Mouse (Mus musculus) gastrocnemius, adult 18-20 months (tissue): ENCODE data around the gene Prdx5. TPM values are rescaled to one million over a fixed set of nuclear protein-coding genes. Genes with fewer than 3 reads are reported as not detected.
"Not testable (repeated sequence)": the region's sequence is repeated elsewhere in the genome, so short reads cannot be mapped to it uniquely, and the experiment has no call there.

Source experiments
- DNase-seq: peaks from one replicate; pipeline ENCODE4 v3.0.0; 2021; ENCODE audit warnings: low spot score
- total RNA-seq, 2 experiments: library from RNA; stranded (reverse); gene quantifications; 2 replicates each; pipeline ENCODE4 v1.2.3; 2021

The Prdx5 gene
- total RNA-seq, 2 experiments from 2014 or later, result 219 to 239 TPM

DNA sequence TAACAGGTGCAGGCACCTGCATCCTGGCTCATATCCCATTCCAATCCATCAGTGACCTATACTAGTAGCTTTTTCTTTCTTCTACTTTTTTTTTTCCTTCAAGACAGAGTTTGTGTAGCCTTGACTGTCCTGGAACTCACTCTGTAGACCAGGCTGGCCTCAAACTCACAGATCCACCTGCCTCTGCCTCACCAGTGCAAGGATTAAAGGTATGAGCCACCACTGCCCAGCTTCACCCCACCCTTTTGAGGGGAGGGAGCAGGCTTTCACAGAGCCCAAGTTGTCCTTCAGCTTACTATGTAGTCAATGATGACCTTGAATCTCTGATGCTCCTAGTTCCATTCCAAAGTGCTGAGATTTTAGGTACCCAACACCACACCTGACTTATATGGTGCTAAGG lies 9.5 kb upstream of the Prdx5 start:
- DNase-seq, result no peak

DNA sequence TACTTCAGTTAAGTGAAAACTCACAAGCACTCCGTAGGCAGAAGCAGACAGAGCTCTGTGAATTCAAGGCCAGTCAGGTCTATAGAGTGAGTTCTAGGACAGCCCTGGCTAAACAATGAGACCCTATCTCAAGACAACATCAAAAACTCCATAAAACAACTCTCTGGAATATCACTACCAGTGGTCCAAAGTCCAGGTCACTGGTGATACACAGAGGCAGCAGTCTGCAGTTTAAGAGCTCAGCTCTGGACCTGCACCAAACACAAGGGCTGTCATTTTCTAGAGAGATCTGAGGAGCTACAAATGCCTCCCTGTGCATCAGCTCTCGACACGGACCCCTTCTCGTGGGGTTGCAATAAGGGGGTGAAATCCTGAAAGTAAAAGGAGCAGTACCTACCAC lies 8.4 kb upstream of the Prdx5 start:
- no peak for DNase-seq

DNA sequence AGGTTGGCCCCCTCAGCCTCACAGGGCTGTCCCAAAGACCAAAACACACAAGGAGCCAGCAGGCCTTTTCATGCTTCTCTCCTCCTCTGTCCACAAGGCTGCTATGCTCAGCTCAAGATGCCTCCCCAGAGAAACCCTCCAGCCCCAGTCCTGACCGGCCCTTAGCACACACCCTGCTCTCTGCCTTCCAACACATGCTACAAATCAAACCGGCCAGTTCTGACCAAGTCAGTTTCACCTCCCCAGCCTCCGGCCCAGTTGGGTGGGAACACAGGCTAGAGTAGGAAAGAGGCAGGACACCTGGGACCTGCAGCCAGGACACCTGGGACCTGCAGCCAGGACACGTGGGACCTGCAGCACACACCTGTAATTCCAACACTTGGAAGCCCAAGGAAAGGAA lies 6.6 kb upstream of the Prdx5 start:
- no peak for DNase-seq

DNA sequence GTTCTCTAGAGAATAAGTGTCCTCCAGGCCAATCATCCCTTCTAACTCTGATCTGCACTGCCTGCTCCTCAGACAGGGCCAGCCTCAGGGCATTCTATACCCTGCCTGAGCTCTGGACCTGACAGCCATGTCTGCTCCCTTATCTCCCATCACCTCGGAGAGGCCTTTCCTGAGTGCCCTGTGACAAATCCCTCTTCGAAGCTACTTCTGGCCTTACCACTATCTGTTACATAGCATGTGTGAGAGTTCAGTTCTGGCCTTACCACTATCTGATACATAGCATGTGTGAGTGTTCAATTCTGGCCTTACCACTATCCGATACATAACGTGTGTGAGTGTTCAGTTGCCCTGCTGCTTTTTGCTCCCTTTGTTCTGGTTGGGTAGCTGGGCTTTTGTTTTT lies 5.4 kb upstream of the Prdx5 start:
- DNase-seq, result no peak

DNA sequence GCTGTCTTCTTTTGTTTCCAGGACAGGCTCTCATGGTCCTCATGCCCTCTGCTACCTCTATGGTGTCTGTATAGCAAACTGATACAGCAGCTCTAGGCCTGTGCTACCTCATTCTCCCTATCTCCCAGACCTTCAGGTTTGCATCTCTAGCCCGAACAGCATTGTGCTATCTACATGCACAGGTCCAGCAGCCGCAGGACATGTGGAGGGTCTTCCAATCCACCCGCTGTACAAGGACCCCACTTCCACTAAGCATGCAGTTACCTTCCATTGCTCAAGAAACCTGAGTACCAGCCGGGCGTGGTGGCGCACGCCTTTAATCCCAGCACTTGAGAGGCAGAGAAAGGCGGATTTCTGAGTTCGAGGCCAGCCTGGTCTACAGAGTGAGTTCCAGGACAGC lies 4.6 kb upstream of the Prdx5 start:
- no peak for DNase-seq

DNA sequence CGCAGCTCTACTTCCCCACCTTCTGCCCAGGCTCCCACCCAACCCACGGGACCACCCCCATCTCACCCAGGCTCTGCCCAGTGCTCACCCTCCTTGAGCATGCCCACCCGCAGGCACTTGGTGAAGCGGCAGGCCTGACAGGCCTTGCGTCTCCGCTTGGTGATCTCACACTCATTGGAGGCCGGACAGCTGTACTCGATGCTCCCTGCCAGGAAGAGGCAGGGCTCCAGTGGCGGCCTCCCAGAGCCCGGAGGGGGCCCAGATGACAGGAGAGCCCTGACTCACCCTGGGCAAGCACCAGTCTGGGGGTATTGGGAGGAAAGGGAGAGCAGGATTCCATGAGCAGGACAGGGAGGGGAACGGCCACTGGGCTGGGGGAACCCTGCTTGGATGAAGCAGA lies 4.1 kb upstream of the Prdx5 start:
- DNase-seq, result no peak

DNA sequence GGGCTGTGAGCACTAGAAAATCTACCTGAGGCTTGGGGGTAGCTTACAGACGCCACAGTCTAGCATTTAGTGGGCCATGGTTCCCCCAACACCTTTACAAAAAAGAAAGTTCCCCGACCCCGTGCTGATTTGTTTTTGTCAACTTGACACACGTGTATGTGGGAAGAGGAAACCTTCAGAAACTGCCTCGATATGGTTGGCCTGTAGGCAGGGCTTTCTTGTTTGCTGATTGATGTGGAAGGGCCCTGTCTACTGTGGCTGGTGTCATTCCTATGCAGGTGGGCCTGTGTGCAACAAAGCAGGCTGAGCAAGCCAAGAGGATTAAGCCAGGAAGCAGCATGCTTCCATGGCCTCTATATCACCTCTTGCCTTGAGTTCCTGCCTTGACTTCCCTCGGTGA lies 3.1 kb upstream of the Prdx5 start:
- DNase-seq, result no peak

DNA sequence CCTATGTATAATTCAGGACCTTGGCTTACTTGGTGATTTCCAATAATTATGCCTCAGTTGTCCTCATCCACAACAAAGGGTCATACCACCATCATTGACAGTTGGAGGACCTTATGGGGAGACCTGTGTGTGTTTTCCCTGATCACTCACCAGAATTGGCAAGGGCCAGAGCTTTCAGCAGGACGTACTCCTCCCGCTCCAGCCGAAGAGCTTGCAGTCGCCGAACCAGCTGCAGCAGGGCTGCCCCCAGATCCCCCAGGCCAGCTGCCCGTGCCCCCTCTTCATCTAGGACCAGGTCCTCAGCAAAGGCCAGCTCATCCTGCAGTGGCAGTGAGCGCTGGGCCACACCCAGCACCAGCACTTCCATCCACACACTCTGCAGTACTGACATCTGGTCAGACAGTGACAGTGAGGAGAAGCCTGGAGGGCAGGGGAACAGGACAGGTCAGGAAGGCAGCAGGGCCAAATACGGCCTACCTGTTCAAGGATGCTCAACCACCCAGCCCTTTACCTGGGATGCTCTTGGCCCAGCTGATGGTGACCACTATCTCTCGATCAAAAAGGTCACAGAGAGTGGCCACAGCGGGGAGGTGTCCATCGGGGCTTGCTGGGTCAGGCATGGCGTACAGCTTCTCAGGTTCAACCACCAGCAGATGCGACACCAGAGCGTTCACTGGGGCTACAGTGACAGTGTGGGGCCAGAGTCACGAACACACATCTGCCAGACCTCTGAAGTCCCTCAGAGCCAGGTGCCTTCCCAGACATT lies 2.5 kb upstream of the Prdx5 start:
- no peak for DNase-seq

DNA sequence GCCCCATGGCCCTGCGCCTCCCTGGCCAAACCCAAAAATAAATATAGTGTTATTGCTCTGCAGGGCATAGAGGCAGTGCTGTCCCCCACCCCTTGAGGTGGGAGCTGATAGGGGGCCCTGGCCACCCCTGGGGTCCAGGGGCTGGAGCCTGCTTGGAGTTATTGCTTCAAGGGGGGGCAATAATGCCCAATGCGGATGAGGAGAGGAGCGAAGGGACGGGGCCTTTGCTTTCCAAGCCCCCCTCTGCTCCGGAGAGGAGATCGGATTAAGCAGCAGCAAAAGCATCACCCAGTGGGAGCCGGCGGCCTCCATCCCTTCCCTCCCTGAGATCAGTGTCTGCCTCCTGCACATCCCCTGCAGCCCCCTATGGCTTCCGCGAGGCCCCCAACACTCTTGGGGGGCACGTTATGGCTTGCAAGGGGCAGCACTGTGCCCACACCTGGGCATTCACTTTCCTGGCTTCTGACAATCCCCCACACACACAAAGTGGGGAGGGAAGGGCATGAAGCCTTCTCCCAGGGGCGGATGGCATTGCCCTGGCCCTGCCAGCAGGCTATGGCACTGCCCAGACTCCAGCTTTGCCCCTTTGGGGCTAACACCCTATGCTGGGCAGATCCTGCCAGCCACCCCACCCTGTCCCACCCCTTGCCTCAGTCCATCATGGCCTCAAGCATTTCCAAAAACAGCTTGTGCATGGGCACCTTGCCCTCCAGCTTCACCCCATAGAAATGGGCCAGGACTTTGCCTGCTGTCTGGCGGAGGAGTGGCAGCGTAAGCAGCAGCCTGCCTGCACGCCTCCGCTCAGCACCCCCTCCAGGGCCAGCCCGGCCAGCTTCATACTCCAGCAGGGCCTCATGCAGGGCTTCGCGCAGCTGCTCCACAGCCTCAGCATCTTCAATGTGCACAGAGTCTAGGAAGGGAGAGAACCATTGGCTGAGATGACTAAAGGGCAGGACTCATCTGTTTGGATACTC lies 1.5 kb upstream of the Prdx5 start:
- no peak for DNase-seq

DNA sequence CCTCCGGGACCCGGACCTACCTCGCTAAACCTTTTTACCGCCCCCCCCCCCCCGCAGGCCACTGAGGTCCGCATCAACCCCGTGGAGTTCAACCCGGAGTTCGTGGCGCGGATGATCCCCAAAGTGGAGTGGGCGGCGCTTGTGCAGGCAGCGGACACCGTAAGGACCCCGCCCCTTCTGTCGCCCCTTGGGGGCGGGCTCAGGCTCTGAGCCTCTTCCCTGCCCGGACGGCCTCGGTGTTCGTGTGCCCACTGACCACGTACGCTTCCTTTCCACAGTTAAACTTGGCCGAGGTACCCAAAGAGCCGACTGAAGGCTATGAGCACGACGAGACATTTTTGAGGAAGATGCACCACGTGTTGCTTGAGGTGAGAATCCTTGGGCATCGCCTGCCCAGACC lies 400 bp upstream of the Prdx5 start:
- DNase-seq, result not testable (repeated sequence)

DNA sequence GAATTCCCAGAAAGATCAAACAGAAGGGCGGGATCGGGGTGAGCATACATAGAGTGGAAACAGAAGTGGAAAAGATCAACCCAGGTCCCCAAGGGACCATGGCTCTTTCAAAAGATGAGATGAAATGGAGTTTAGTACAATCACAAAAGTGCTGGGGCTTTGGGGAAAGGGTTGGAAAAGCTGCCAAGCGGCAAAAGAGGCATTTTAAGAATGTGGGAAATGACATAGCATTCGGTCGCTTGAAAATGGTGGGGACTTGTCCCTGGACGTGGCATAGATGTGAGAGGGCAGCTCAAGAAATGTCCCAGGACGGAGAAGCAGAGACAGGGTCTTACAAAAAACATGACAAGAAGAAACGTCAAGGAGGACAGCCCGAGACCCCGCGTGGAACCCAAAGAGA lies 885 bp downstream of the Prdx5 start:
- DNase-seq, result no peak

DNA sequence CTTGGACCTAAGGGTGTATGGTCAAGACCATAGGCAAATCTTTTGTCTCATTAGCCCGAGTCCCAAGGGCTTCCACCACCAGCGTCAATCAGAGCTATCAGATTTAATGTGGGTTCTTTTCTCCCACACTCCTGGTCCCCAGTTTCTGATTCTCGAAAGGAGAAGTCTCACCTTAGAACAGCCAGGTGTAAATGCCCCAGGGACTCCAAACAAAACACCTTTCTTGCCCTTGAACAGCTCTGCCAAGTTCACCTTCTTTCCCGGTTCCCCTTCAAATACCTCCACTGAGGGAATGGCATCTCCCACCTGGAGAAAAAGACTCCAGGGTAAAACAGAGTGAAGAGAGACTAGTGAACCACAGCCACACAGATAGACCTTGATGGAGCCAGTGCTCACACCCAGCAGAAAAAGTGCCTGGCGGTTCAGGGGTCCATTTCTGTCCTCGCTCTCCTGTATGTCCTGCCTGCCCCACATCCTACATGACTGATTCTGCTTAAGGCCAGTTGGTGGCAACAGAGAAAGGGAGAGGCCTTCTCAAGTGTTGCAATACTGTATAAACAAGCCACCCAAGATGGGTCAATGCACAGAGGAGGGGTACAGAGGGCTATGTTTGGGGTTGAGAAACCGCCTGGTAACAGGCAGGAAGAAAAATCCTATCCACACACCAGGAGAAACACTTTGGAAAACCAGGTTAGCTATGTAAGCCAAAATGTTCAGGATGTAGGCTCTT lies 1.9 kb downstream of the Prdx5 start:
- no peak for DNase-seq

DNA sequence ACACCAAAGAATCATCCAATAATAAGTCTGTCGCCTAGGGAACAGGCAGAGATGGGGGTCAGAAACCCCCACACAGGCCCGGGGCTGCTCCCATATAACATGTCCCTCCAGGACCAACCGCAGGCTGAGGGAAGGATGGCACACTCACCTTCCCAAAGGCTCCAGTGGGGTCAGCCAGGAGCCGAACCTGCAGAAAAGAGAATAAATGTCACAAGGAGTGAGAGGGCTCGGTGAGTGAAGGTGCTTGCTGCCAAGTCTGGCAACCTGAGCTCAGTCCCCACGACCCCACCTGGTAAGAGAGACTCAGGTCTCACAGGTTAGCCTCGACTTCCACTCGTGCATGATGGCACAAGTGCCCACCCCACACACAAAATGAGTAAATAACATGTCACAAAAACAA lies 2.8 kb downstream of the Prdx5 start:
- DNase-seq, result no peak

DNA sequence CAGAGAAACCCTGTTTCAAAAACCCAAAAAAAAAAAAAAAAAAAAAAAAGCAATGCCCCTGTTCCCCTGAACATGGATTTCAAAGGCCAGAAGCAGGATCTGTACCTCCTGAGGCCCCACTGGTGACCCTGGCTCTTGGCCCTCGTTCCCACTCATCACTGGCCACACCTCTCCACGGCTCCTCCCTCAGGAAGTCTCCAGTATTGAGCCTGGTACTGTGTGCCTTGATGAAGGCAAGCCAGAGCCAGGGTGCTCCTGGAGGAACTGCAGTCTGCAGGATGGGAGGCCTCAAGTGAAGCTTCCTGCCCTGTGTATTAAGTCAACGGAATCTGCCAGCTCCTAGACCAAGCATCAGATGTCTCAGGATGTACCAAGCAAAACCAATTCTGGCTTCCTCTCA lies 3.7 kb downstream of the Prdx5 start:
- DNase-seq, result no peak

DNA sequence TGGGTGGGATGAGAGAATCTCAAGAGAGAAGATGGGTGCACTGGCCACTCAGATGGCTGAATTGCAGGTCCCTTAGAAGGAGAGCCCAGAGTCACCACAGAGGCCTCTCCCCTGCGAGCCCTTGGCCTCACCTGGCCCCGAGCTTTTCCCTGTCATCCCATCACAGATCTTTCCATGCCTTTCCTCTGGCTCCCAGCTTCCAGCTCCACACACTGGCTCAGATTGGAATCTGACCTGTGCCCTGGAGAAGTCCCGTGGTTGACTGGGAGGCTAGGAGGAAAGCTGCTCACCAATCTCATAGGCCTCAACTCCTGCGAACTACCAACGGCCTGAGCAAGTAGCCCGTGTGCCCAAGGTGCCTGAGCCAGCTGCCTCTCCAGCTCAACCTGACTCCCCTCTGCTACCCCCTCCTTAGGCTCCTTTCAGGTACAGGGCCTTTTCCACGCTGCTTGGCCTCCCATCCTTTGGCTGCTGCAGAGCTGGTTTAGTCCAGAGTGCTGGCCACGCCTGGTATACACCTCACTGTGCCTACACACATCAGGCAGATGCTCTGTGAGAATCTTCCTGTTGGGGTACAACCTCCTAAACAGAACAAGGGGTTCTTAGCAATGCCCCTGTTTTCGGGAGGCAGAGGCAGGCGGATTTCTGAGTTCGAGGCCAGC lies 4.3 kb downstream of the Prdx5 start:
- no peak for DNase-seq

DNA sequence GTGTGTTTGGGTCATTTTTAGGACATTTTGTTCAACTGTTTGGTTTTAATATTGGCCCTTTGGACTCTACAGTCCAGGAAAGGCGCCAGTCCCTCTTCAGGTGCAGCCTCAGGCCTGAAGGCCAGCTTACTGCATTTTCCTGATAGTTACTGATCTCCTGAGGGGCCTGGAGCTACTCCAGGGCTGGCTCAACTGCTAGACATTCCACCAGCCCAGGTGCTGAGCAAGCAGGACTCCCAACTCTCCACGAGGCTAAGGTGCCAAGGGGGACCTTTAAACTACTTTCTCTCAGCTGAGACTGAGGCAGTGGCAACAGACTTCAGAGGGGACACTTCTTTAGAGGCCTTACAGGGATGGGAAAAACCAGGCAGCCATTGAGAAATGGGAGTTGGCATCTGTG lies 5.1 kb downstream of the Prdx5 start:
- no peak for DNase-seq

DNA sequence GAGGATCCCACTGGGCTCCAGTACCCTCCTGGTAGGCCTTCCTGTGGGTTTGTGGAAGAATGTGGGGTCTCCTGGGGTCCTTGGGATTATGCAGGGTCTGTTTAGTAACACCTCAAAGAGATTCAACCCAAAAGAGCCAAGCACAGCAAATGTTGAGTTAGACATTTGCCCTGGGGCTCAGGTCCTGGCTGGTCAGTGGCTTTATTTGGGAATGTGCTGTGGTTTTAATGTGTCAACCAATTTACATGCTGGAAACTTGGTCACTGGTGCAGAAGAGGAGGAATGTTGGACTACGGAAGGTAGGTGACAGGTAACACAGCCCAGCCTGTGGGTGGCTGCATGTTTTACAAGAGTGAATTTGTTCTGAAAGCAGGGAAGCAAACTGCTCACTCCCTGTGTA lies 6.9 kb downstream of the Prdx5 start:
- DNase-seq, result no peak

DNA sequence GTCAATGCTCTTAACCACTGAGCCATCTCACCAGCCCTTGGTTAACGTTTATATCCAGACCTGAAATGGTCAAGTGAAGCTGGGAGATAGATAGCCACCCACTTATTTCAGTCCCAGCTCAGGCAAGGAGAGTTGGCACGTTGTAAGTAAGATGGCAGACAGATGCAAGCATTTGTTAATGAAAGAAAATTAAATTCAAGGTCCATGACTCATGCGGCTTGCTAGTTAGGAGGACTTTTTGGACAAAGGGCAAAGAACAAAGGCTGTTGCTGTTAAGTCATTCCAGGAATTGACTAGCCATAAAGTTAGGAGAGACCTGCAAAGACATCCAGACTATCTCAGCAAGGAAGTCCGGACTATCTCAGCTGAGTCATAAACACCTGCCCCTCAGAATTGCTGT lies 10.3 kb downstream of the Prdx5 start:
- DNase-seq, result no peak

DNA sequence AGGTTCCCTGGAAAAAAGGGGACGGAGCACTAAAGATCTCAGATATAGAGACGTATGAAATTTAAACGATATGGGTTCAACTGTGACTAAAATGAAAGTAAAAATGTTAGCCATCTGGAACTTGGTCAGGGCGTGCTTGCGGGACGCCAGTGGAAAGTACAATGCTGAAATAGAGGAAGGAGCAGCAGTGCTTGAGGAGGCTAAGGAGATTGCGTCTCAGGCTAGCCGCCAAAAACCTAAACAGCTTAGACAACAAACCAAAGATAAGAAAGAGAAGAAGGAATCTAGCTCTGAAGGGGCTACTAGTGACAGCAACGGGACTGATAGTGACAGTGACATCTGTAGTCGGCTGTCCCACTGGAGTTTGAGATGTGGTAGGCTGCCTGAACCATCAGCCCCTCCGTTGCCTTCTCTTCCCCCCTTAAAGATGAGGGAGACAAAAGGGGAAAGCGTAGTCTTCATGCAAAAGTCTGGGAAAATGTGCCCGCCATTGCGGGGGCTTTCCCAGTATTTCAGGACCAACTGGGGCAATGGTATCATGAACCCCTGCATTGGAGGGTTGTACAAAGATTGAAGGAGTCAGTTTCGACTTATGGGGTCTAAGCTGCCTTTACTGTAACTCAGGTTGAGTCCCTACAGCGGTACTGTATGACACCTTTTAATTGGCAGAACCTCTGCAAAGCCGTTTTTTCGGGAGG lies 14.1 kb downstream of the Prdx5 start:
- not testable (repeated sequence) for DNase-seq

DNA sequence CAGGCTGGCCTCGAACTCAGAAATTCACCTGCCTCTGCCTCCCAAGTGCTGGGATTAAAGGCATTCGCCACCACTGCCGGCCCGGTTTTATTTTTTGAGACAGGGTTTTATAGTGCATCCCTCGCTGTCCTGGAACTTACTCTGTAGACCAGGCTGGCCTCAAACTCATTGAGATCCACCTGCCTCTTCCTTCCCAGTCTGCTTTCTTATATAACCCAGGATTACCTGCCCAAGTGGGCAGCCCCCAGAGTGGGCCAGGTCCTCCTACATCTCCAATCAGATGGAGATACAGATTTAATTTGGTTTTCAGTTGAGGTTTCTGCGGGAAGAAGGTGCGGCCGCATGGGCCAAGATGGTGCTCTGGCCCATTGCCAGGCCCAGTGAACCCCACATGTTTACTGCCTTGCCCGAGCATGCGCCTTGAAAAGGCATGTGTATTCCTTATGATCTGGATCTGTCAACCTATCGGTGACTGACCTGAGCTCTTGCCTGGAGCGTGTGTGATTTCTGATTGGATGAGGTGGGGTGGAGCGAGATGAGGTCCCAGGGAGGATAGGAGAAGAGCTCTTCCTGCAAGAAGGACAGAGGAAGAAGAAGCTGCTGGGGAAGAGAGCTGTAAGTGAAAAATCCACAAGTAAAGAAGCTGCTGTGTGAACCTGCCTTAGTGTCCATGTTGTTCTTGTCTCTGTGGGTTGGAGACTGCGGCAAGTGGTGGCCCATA lies 16.0 kb downstream of the Prdx5 start:
- no peak for DNase-seq
